Mouse (Mus musculus): ENCODE measurements around the gene Elmo1. TPM values are rescaled to one million over a fixed set of nuclear protein-coding genes. Genes with fewer than 3 reads are reported as not detected.

Gene Elmo1
- polyA plus RNA-seq, 1 experiment from 2014 or later, result 10.6 TPM

DNA sequence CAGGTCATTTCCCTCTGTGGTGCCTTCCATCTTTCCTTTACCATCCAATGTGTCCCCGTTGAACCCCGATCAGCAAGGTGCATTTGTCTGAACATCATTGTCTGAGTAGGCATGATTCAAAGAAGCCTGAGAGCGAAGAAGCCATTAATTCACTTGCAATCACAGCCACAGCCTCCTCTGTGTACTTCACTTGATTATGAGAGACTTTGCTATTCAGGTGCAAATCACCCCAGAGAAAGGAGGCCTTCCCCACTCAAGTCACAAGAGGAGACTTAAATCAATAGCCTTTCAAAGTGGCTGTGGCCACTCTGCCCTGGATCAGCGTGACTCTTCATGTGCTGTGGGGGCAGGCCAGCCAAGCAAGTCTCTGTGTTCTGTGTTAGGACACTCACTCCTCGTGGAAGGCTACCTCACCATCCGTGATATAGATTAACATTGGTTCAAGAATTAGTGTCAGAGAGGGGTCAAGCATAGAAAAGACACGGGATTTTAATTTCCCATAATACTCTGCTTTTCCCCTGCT is 360.5 kb downstream of the Elmo1 start:
- Histone ChIP-seq H3K4me2 (no peak overlapping the region), H3K4me1 (replicated peaks; ENCODE audit: control insufficient read depth, insufficient read depth, low read length) (no peaks in the 10 kb centered on the region), H3K27me3 (replicated peaks; ENCODE audit: control insufficient read depth, insufficient read depth, low read length) (no peaks in the 10 kb centered on the region), H3K9ac (ENCODE audit: low read depth, low read length) (no peak overlapping the region), H3K4me3 (ENCODE audit: low read depth, low read length) (no peak overlapping the region), H3K27ac (ENCODE audit: low read depth, low read length) (no peak overlapping the region), H3K36me3 (ENCODE audit: control insufficient read depth, insufficient read depth, low read length) (no peaks in the 10 kb centered on the region), H3K9me3 (ENCODE audit: control insufficient read depth, low read length) (no peaks in the 10 kb centered on the region)
- DNase-seq (ENCODE audit: low spot score) (no peak), ATAC-seq (replicated peaks; ENCODE audit: low FRiP score) (no peak)
- whole genome bisulfite sequencing, result 84% methylated on average over 7 of the region's 7 CpGs

DNA sequence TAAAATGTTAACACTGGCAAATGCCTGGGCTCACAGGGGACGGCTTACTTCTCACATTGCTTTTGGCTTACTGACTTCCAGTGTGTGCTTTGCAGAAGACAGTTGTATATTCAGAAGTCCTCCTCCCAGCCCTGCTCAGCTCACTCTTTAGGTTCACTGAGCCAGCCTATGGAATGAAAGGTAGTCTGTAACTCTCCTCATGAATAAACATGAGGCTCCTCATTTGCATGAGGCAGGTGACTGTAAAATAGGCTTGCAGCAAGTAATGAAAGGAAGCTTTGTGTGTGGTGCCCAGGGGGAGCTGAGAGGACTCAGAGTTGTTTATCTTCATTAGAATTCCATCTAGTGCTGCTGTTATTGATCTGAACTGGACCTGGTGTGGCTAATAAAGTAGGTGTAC is 364.0 kb downstream of the Elmo1 start:
- DNase-seq (ENCODE audit: low spot score) (no peak), ATAC-seq (replicated peaks; ENCODE audit: low FRiP score) (no peak)
- Histone ChIP-seq H3K4me1 (replicated peaks; ENCODE audit: control insufficient read depth, insufficient read depth, low read length) (no peaks in the 10 kb centered on the region), H3K27ac (ENCODE audit: low read depth, low read length) (no peak overlapping the region), H3K9me3 (ENCODE audit: control insufficient read depth, low read length) (no peaks in the 10 kb centered on the region), H3K36me3 (ENCODE audit: control insufficient read depth, insufficient read depth, low read length) (no peaks in the 10 kb centered on the region), H3K4me2 (no peak overlapping the region), H3K9ac (ENCODE audit: low read depth, low read length) (no peak overlapping the region), H3K4me3 (ENCODE audit: low read depth, low read length) (no peak overlapping the region), H3K27me3 (replicated peaks; ENCODE audit: control insufficient read depth, insufficient read depth, low read length) (no peaks in the 10 kb centered on the region)
- 83% methylated on average over 1 of the region's 1 CpGs for WGBS

DNA sequence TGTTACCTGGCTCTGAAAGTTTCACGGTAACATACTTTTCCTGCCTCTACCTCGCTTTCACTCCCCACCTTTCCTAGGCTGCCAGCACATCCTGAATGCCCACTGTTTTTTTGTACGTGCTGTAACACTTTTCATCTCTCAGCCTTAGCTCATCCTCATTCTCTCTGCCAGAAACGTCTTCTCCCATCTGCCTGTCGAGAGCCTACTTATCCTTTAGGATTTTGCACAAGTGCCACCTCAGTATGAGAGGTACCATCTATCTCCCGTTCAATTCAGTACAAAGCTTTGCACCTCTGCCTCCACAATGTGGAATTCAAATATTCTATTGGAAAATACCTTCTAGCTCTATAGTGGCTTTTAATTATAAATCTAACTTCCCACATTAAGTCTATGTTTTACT is 369.7 kb downstream of the Elmo1 start:
- WGBS, result 84% methylated on average over 6 of the region's 6 CpGs
- no peak for ATAC-seq (replicated peaks; ENCODE audit: low FRiP score)

DNA sequence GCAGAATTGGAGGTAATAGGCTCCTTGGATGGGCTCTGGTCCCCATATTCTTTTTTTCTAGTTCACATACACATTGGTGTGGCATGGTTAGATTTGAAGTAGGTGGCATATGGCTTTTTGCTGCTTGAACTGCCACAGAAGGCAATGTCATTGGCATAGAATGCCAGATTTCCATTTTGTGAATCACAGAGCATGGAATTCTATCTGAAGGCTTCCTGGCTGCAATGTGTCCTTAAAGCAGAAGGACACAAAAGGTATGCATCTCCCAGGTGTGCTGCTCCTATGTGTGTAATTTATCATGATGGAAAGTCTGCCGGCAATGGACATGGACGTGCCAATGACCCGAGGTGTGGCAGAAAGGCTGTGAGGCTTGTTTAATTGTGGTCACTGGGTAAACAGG is 371.2 kb downstream of the Elmo1 start:
- Histone ChIP-seq H3K4me2 (no peak overlapping the region), H3K4me3 (ENCODE audit: low read depth, low read length) (no peak overlapping the region), H3K27ac (ENCODE audit: low read depth, low read length) (no peak overlapping the region), H3K4me1 (replicated peaks; ENCODE audit: control insufficient read depth, insufficient read depth, low read length) (no peaks in the 10 kb centered on the region), H3K36me3 (ENCODE audit: control insufficient read depth, insufficient read depth, low read length) (no peaks in the 10 kb centered on the region), H3K27me3 (replicated peaks; ENCODE audit: control insufficient read depth, insufficient read depth, low read length) (no peaks in the 10 kb centered on the region), H3K9me3 (ENCODE audit: control insufficient read depth, low read length) (no peaks in the 10 kb centered on the region), H3K9ac (ENCODE audit: low read depth, low read length) (no peak overlapping the region)
- DNase-seq (ENCODE audit: low spot score) (no peak), ATAC-seq (replicated peaks; ENCODE audit: low FRiP score) (no peak)
- 87% methylated on average over 3 of the region's 3 CpGs for WGBS

More for the DNA sequence above, 369.7 kb downstream of the Elmo1 start:
- no peaks in the 10 kb centered on the region for H3K9me3 ChIP-seq (ENCODE audit: control insufficient read depth, low read length)
- H3K27me3 ChIP-seq (replicated peaks; ENCODE audit: control insufficient read depth, insufficient read depth, low read length), result no peaks in the 10 kb centered on the region
- no peaks in the 10 kb centered on the region for H3K36me3 ChIP-seq (ENCODE audit: control insufficient read depth, insufficient read depth, low read length)
- H3K4me3 ChIP-seq (ENCODE audit: low read depth, low read length), result no peak overlapping the region
- DNase-seq (ENCODE audit: low spot score), result no peak
- H3K27ac ChIP-seq (ENCODE audit: low read depth, low read length), result no peak overlapping the region
- H3K9ac ChIP-seq (ENCODE audit: low read depth, low read length), result no peak overlapping the region
- no peaks in the 10 kb centered on the region for H3K4me1 ChIP-seq (replicated peaks; ENCODE audit: control insufficient read depth, insufficient read depth, low read length)
- no peak overlapping the region for H3K4me2 ChIP-seq

DNA sequence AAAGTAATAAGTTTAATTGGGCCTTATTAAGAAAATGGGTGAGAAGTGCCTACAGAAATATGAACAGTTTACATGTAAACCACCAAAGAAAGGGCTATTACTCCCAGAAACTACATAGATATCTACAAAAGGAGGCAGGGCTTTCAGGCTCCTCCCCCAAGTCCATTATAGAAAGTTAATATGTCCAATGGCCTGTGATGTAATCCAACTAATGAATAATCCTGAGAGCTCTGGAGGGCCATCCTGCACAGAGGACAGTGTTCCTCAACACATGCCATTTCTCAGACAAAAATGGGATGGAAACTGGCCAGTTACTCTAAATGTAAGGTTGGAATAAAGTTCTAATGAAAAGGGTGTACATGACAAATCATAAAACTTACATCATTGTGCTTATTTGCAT is 373.8 kb downstream of the Elmo1 start:
- Histone ChIP-seq H3K4me3 (ENCODE audit: low read depth, low read length) (no peak overlapping the region), H3K27me3 (replicated peaks; ENCODE audit: control insufficient read depth, insufficient read depth, low read length) (no peaks in the 10 kb centered on the region), H3K27ac (ENCODE audit: low read depth, low read length) (no peak overlapping the region), H3K9ac (ENCODE audit: low read depth, low read length) (no peak overlapping the region), H3K9me3 (ENCODE audit: control insufficient read depth, low read length) (no peaks in the 10 kb centered on the region), H3K4me2 (no peak overlapping the region), H3K4me1 (replicated peaks; ENCODE audit: control insufficient read depth, insufficient read depth, low read length) (no peaks in the 10 kb centered on the region), H3K36me3 (ENCODE audit: control insufficient read depth, insufficient read depth, low read length) (no peaks in the 10 kb centered on the region)
- no peak for ATAC-seq (replicated peaks; ENCODE audit: low FRiP score)
- DNase-seq (ENCODE audit: low spot score), result no peak

DNA sequence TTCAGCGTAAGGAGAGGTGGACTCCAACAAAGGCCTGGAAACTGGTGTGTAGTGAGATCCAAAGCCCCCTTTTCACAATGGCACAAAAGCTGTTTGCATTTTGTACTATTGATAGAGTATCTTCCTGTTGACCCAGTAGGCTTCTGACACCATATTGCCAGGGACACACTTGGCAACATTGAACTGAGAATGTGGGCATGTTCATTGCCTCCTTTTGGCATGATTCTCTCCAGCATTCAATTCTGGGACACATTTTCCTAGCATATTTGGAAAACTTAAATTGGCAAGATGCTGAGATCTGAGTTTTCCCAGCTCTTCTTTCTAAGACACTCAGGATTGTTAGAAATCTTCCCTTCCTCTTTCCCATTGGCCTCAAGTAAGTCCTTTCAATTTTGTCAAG is 377.0 kb downstream of the Elmo1 start:
- Histone ChIP-seq H3K9ac (ENCODE audit: low read depth, low read length) (no peak overlapping the region), H3K4me3 (ENCODE audit: low read depth, low read length) (no peak overlapping the region), H3K36me3 (ENCODE audit: control insufficient read depth, insufficient read depth, low read length) (no peaks in the 10 kb centered on the region), H3K9me3 (ENCODE audit: control insufficient read depth, low read length) (no peaks in the 10 kb centered on the region), H3K4me1 (replicated peaks; ENCODE audit: control insufficient read depth, insufficient read depth, low read length) (no peaks in the 10 kb centered on the region), H3K27ac (ENCODE audit: low read depth, low read length) (no peak overlapping the region), H3K4me2 (no peak overlapping the region), H3K27me3 (replicated peaks; ENCODE audit: control insufficient read depth, insufficient read depth, low read length) (no peaks in the 10 kb centered on the region)
- 90% methylated on average over 1 of the region's 1 CpGs for WGBS
- ATAC-seq (replicated peaks; ENCODE audit: low FRiP score) (no peak), DNase-seq (ENCODE audit: low spot score) (no peak)

DNA sequence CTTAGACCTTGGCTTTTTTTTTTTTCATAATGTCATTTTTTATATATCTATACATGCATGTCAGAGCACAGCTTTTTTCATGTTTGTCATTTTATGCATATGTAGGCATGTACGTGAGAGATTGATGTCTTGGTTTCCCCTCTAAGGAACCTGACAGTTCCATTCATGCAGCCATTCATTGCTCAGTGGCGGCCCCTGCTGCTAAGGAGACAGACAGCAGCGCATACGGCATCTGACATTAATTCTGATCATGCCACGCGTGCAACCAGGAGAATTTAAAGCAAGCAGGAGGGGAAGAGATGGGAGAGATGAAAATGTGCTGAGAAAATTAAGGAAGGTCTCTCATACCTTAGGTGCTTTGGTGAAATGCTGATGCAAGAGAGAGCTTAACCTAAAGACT is 381.3 kb downstream of the Elmo1 start:
- DNase-seq (ENCODE audit: low spot score) (no peak), ATAC-seq (replicated peaks; ENCODE audit: low FRiP score) (no peak)
- Histone ChIP-seq H3K27me3 (replicated peaks; ENCODE audit: control insufficient read depth, insufficient read depth, low read length) (no peaks in the 10 kb centered on the region), H3K4me1 (replicated peaks; ENCODE audit: control insufficient read depth, insufficient read depth, low read length) (no peaks in the 10 kb centered on the region), H3K36me3 (ENCODE audit: control insufficient read depth, insufficient read depth, low read length) (no peaks in the 10 kb centered on the region), H3K4me2 (no peak overlapping the region), H3K4me3 (ENCODE audit: low read depth, low read length) (no peak overlapping the region), H3K27ac (ENCODE audit: low read depth, low read length) (no peak overlapping the region), H3K9me3 (ENCODE audit: control insufficient read depth, low read length) (no peaks in the 10 kb centered on the region), H3K9ac (ENCODE audit: low read depth, low read length) (no peak overlapping the region)
- 21% methylated on average over 6 of the region's 6 CpGs for WGBS

DNA sequence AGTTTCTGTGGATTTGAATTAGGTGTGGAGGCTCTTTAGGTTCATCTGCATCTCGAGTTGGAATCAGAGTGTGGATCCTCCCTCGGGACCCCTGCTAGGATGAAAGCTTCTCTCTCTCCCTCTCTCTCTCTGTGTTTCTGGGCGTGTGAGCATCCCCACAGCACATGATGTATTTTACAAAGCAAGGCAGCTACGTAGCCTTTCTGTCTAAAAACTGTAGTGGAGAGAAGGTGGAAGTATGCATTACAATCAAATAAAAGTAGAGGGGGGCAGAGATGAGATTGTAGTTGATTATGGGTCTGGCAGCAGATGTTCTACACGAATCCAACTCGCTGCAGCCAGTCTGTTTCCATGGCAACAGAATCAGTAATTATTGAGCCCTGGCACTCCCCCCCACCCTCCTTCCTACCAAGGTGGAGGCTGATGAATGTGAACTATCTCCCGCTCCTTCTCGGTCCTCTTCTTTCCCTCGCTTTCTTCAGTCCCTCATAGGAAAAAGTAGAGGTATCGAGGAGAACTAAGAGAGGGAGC is 382.0 kb downstream of the Elmo1 start:
- WGBS, result 62% methylated on average over 10 of the region's 10 CpGs
- DNase-seq (ENCODE audit: low spot score), result no peak
- no peak for ATAC-seq (replicated peaks; ENCODE audit: low FRiP score)
- H3K9ac ChIP-seq (ENCODE audit: low read depth, low read length), result no peak overlapping the region
- H3K9me3 ChIP-seq (ENCODE audit: control insufficient read depth, low read length), result no peaks in the 10 kb centered on the region
- no peaks in the 10 kb centered on the region for H3K4me1 ChIP-seq (replicated peaks; ENCODE audit: control insufficient read depth, insufficient read depth, low read length)
- no peak overlapping the region for H3K27ac ChIP-seq (ENCODE audit: low read depth, low read length)
- H3K36me3 ChIP-seq (ENCODE audit: control insufficient read depth, insufficient read depth, low read length), result no peaks in the 10 kb centered on the region
- H3K27me3 ChIP-seq (replicated peaks; ENCODE audit: control insufficient read depth, insufficient read depth, low read length), result no peaks in the 10 kb centered on the region
- H3K4me3 ChIP-seq (ENCODE audit: low read depth, low read length), result no peak overlapping the region
- no peak overlapping the region for H3K4me2 ChIP-seq

DNA sequence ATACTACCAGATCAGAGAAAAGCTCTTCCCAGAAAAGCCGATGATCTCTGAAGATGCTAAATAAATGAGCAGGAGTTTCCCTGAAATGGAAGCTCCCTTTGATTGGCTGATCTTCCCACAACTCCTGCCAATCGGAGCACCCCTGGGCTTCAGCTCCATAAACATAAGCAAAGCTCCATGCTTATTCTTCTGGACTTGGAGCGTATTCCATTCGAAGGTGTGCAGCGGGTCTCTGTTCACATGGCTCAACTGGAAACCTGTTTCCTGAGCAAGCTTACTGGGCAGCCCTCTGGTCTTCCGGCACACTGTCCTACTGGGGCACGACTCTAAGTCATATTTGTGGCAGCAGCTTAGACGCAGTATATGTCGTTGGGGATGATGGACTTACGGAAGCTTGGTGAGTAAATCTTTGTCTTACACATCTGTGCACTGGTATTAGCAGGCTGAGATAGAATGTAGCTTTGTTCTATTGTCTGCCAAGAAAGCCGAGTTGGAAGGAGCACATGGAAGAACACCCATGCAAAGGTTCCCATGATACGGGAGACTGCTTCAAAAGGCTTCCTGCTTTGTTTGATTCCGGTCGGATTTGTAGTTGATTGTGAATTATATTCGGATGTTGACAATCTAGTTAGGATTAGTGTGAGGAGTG is 382.6 kb downstream of the Elmo1 start:
- H3K4me3 ChIP-seq (ENCODE audit: low read depth, low read length), result no peak overlapping the region
- 83% methylated on average over 15 of the region's 15 CpGs for whole genome bisulfite sequencing
- no peak overlapping the region for H3K4me2 ChIP-seq
- no peaks in the 10 kb centered on the region for H3K4me1 ChIP-seq (replicated peaks; ENCODE audit: control insufficient read depth, insufficient read depth, low read length)
- no peaks in the 10 kb centered on the region for H3K27me3 ChIP-seq (replicated peaks; ENCODE audit: control insufficient read depth, insufficient read depth, low read length)
- no peak for ATAC-seq (replicated peaks; ENCODE audit: low FRiP score)
- no peak for DNase-seq (ENCODE audit: low spot score)
- no peak overlapping the region for H3K27ac ChIP-seq (ENCODE audit: low read depth, low read length)
- H3K36me3 ChIP-seq (ENCODE audit: control insufficient read depth, insufficient read depth, low read length), result no peaks in the 10 kb centered on the region
- H3K9ac ChIP-seq (ENCODE audit: low read depth, low read length), result no peak overlapping the region
- H3K9me3 ChIP-seq (ENCODE audit: control insufficient read depth, low read length), result no peaks in the 10 kb centered on the region
